Mouse (Mus musculus) liver, embryonic 14.5 days (tissue): ENCODE results near the gene Selenoi. TPM values are rescaled to one million over a fixed set of nuclear protein-coding genes. Genes with fewer than 3 reads are reported as not detected.

Experiments used
- ATAC-seq: fragments of 200-750 bp; cut with Nextera tagmentation; 2 replicates; pipeline ENCODE4 v1.8.0; 2017; ENCODE audit warnings: moderate number of reproducible peaks, mild to moderate bottlenecking, moderate library complexity; ENCODE audit not compliant: insufficient read depth
- DNase-seq, 3 experiments: peaks; one replicate each; pipeline ENCODE4 v3.0.0-alpha.2; 2012 to 2013; ENCODE audit warnings: low read depth in 3 of 3, low spot score in 3 of 3
- H3K27ac ChIP-seq: fragments of 300-500 bp; sonication (generic); 2 replicates; pipeline ENCODE4 v1.5.1; 2014; ENCODE audit warnings: moderate library complexity, mild to moderate bottlenecking, control low read depth, inconsistent platforms
- H3K27me3 ChIP-seq: fragments of 300-500 bp; sonication (generic); 2 replicates; pipeline ENCODE4 v1.6.1; 2014; ENCODE audit warnings: mild to moderate bottlenecking, low read length, moderate library complexity; ENCODE audit not compliant: control insufficient read depth, insufficient read depth
- H3K36me3 ChIP-seq: fragments of 300-500 bp; sonication (generic); replicated peaks from 2 replicates; pipeline ENCODE4 v1.6.1; 2014; ENCODE audit warnings: low read depth; ENCODE audit not compliant: control insufficient read depth, insufficient read depth
- H3K4me1 ChIP-seq, 2 experiments: fragments of 200-500 bp in 1 of 2; fragments of 300-500 bp in 1 of 2; sonication (generic) in 1 of 2; replicated peaks; 2 replicates each; pipeline ENCODE4 v1.6.1; 2012 to 2014; ENCODE audit warnings: antibody characterized with exemption in 1 of 2, inconsistent platforms in 1 of 2, low read length in 1 of 2; ENCODE audit not compliant: control insufficient read depth in 2 of 2, insufficient read depth in 2 of 2
- H3K4me2 ChIP-seq: fragments of 300-500 bp; sonication (generic); 2 replicates; pipeline ENCODE4 v1.6.1; 2014; ENCODE audit warnings: low read depth, mild to moderate bottlenecking, control low read depth, moderate library complexity
- H3K4me3 ChIP-seq, 2 experiments: fragments of 200-500 bp in 1 of 2; fragments of 300-500 bp in 1 of 2; sonication (generic) in 1 of 2; 2 replicates each; pipeline ENCODE4 v1.5.1; 2012 to 2014; ENCODE audit warnings: low read depth in 2 of 2, low read length in 2 of 2, mild to moderate bottlenecking in 2 of 2, control low read depth in 1 of 2, inconsistent platforms in 1 of 2, moderate library complexity in 1 of 2; ENCODE audit not compliant: insufficient read depth in 1 of 2
- H3K9ac ChIP-seq: fragments of 300-500 bp; sonication (generic); replicated peaks from 2 replicates; pipeline ENCODE4 v1.6.1; 2014; ENCODE audit warnings: mild to moderate bottlenecking, control low read depth, moderate library complexity
- H3K9me3 ChIP-seq: fragments of 300-500 bp; sonication (generic); 2 replicates; pipeline ENCODE4 v1.6.1; 2016; ENCODE audit warnings: low read length, mixed read lengths; ENCODE audit not compliant: control insufficient read depth
- CTCF ChIP-seq: IDR thresholded peaks from 2 replicates; pipeline ENCODE4 v1.5.1; 2016; ENCODE audit warnings: antibody characterized with exemption, low read depth, control low read depth
- EP300 ChIP-seq: IDR thresholded peaks from 2 replicates; pipeline ENCODE4 v1.6.1; 2016; ENCODE audit warnings: antibody characterized with exemption, low read depth
- WGBS: fragments of 180-500 bp; shearing (Covaris S2); extraction: QIAGEN DNeasy Blood & Tissue Kit; methylation state at CpG from one replicate; pipeline ENCODE4 v1.1.7; 2014; ENCODE audit not compliant: insufficient replicate concordance; 5-methylcytosine and 5-hydroxymethylcytosine counted together
- polyA plus RNA-seq, 2 experiments: library from polyadenylated mRNA; depleted of rRNA in 1 of 2; stranded (reverse) in 1 of 2; unstranded in 1 of 2; fragments of >200 nt; fragmentation: Nextera tagmentation in 1 of 2; extraction: Ambion mirVana in 1 of 2; gene quantifications; 2 replicates each; pipeline versions ENCODE4 v1.2.1 to v1.2.3; 2012 to 2014

Selenoi gene
- polyA plus RNA-seq, 2 experiments: 12.5 to 13.5 TPM

GRCm38 (mm10) chr5:30287106-30287882 is 54.9 kb downstream of the Selenoi start:
- Histone ChIP-seq H3K27me3 (no peaks in the 10 kb centered on the region), H3K36me3 (no peaks in the 10 kb centered on the region), H3K9ac (peak overlapping the region; percentile 18; the same call in 1 of the 2 replicates), H3K4me1 (peaks cover 15 to 18% of the 10 kb centered on the region in 2 experiments), H3K4me2 (peak overlapping the region; percentile 58), H3K4me3 (no peak overlapping the region), H3K27ac (peak overlapping the region; percentile 59), H3K9me3 (no peaks in the 10 kb centered on the region)
- DNase-seq (peak; percentile 58 to 68 (median 63)), ATAC-seq (peak; percentile 91)
- peak; percentile 81 for TF ChIP-seq EP300
- no peak for TF ChIP-seq CTCF
- WGBS: 44% methylated on average over 9 of the region's 9 CpGs

Other genes with a start within 250 kb of the Selenoi start
- gene Il6, start 219.5 kb upstream of the Selenoi start, polyA plus RNA-seq (2012; rRNA removed): 0.03 and 0.10 TPM in 2 replicates
- 0.25 and 0.49 TPM in 2 replicates for gene Il6, start 219.5 kb upstream of the Selenoi start, polyA plus RNA-seq (2014; fragmentation: Nextera tagmentation; extraction: Ambion mirVana)
- gene Tyms, start 159.0 kb upstream of the Selenoi start, polyA plus RNA-seq (2012; rRNA removed): 38.1 and 119 TPM in 2 replicates
- 252 and 265 TPM in 2 replicates for gene Tyms, start 159.0 kb upstream of the Selenoi start, polyA plus RNA-seq (2014; fragmentation: Nextera tagmentation; extraction: Ambion mirVana)
- 0.03 and 0.04 TPM in 2 replicates for gene Garem2, start 127.4 kb upstream of the Selenoi start, polyA plus RNA-seq (2012; rRNA removed)
- 0.05 TPM in 1 of 2 replicates, not detected in the other for gene Garem2, start 127.4 kb upstream of the Selenoi start, polyA plus RNA-seq (2014; fragmentation: Nextera tagmentation; extraction: Ambion mirVana)
- not detected in 2 replicates for gene 3110082J24Rik, start 126.5 kb upstream of the Selenoi start, polyA plus RNA-seq (2012; rRNA removed)
- gene 3110082J24Rik, start 126.5 kb upstream of the Selenoi start, polyA plus RNA-seq (2014; fragmentation: Nextera tagmentation; extraction: Ambion mirVana): not detected in 2 replicates
- gene Hadha, start 77.4 kb upstream of the Selenoi start, polyA plus RNA-seq (2012; rRNA removed): 28.3 and 40.0 TPM in 2 replicates
- gene Hadha, start 77.4 kb upstream of the Selenoi start, polyA plus RNA-seq (2014; fragmentation: Nextera tagmentation; extraction: Ambion mirVana): 73.9 and 84.9 TPM in 2 replicates
- gene Hadhb, start 77.3 kb upstream of the Selenoi start, polyA plus RNA-seq (2012; rRNA removed): 42.0 and 60.7 TPM in 2 replicates
- 123 and 126 TPM in 2 replicates for gene Hadhb, start 77.3 kb upstream of the Selenoi start, polyA plus RNA-seq (2014; fragmentation: Nextera tagmentation; extraction: Ambion mirVana)
- 0.01 and 0.02 TPM in 2 replicates for gene Adgrf3, start 26.9 kb upstream of the Selenoi start, polyA plus RNA-seq (2012; rRNA removed)
- gene Adgrf3, start 26.9 kb upstream of the Selenoi start, polyA plus RNA-seq (2014; fragmentation: Nextera tagmentation; extraction: Ambion mirVana): not detected in 2 replicates
- gene Drc1, start 48.8 kb downstream of the Selenoi start, polyA plus RNA-seq (2012; rRNA removed): 0.67 and 0.73 TPM in 2 replicates
- gene Drc1, start 48.8 kb downstream of the Selenoi start, polyA plus RNA-seq (2014; fragmentation: Nextera tagmentation; extraction: Ambion mirVana): 0.98 and 1.4 TPM in 2 replicates
- gene Otof, start 229.4 kb downstream of the Selenoi start, polyA plus RNA-seq (2012; rRNA removed): 0.01 TPM in 2 replicates
- gene Otof, start 229.4 kb downstream of the Selenoi start, polyA plus RNA-seq (2014; fragmentation: Nextera tagmentation; extraction: Ambion mirVana): not detected in 2 replicates
- gene 1700001C02Rik, start 233.5 kb downstream of the Selenoi start, polyA plus RNA-seq (2012; rRNA removed): not detected in 2 replicates
- not detected in 2 replicates for gene 1700001C02Rik, start 233.5 kb downstream of the Selenoi start, polyA plus RNA-seq (2014; fragmentation: Nextera tagmentation; extraction: Ambion mirVana)